Mouse (Mus musculus): ENCODE data around the gene Adcy1. TPM values are rescaled to one million over a fixed set of nuclear protein-coding genes. Genes with fewer than 3 reads are reported as not detected.

The Adcy1 gene
- polyA plus RNA-seq, 1 experiment from 2014 or later, result 2.5 TPM

- H3K9ac ChIP-seq (ENCODE audit: low read depth, low read length), result no peak overlapping the region
- no peaks in the 10 kb centered on the region for H3K36me3 ChIP-seq (ENCODE audit: control insufficient read depth, insufficient read depth, low read length)
- no peak for ATAC-seq (ENCODE audit: low read depth)
- H3K27ac ChIP-seq (replicated peaks; ENCODE audit: low read depth, low read length), result no peak overlapping the region
- WGBS, result 79% methylated on average over 7 of the region's 7 CpGs
- no peak overlapping the region for H3K4me3 ChIP-seq (ENCODE audit: low read depth, low read length)
- H3K27me3 ChIP-seq (replicated peaks; ENCODE audit: control insufficient read depth, insufficient read depth, low read length), result no peaks in the 10 kb centered on the region
- no peaks in the 10 kb centered on the region for H3K4me1 ChIP-seq (ENCODE audit: control insufficient read depth, insufficient read depth, low read length)
- no peaks in the 10 kb centered on the region for H3K9me3 ChIP-seq (ENCODE audit: control insufficient read depth, low read length)
- no peak for DNase-seq (ENCODE audit: low spot score)
- H3K4me2 ChIP-seq (ENCODE audit: low read depth, low read length), result no peak overlapping the region
These were observed 84.7 kb downstream of the Adcy1 start for GRCm38 (mm10) chr11:7147945-7148344.

GRCm38 (mm10) chr11:7149471-7149870, 86.2 kb downstream of the Adcy1 start:
- WGBS, result 58% methylated on average over 7 of the region's 7 CpGs
- DNase-seq (ENCODE audit: low spot score), result no peak

GRCm38 (mm10) chr11:7150511-7150910, 87.2 kb downstream of the Adcy1 start:
- H3K9me3 ChIP-seq (ENCODE audit: control insufficient read depth, low read length), result no peaks in the 10 kb centered on the region
- no peak overlapping the region for H3K4me3 ChIP-seq (ENCODE audit: low read depth, low read length)
- no peaks in the 10 kb centered on the region for H3K36me3 ChIP-seq (ENCODE audit: control insufficient read depth, insufficient read depth, low read length)
- H3K4me1 ChIP-seq (ENCODE audit: control insufficient read depth, insufficient read depth, low read length), result no peaks in the 10 kb centered on the region
- no peak overlapping the region for H3K27ac ChIP-seq (replicated peaks; ENCODE audit: low read depth, low read length)
- WGBS, result 89% methylated on average over 8 of the region's 8 CpGs
- no peaks in the 10 kb centered on the region for H3K27me3 ChIP-seq (replicated peaks; ENCODE audit: control insufficient read depth, insufficient read depth, low read length)
- no peak overlapping the region for H3K9ac ChIP-seq (ENCODE audit: low read depth, low read length)
- ATAC-seq (ENCODE audit: low read depth), result no peak
- no peak for DNase-seq (ENCODE audit: low spot score)
- no peak overlapping the region for H3K4me2 ChIP-seq (ENCODE audit: low read depth, low read length)

More at GRCm38 (mm10) chr11:7149471-7149870, 86.2 kb downstream of the Adcy1 start:
- Histone ChIP-seq H3K9me3 (ENCODE audit: control insufficient read depth, low read length) (no peaks in the 10 kb centered on the region), H3K27me3 (replicated peaks; ENCODE audit: control insufficient read depth, insufficient read depth, low read length) (no peaks in the 10 kb centered on the region), H3K4me3 (ENCODE audit: low read depth, low read length) (no peak overlapping the region), H3K9ac (ENCODE audit: low read depth, low read length) (no peak overlapping the region), H3K27ac (replicated peaks; ENCODE audit: low read depth, low read length) (no peak overlapping the region), H3K36me3 (ENCODE audit: control insufficient read depth, insufficient read depth, low read length) (no peaks in the 10 kb centered on the region), H3K4me2 (ENCODE audit: low read depth, low read length) (no peak overlapping the region), H3K4me1 (ENCODE audit: control insufficient read depth, insufficient read depth, low read length) (no peaks in the 10 kb centered on the region)
- no peak for ATAC-seq (ENCODE audit: low read depth)

DNA sequence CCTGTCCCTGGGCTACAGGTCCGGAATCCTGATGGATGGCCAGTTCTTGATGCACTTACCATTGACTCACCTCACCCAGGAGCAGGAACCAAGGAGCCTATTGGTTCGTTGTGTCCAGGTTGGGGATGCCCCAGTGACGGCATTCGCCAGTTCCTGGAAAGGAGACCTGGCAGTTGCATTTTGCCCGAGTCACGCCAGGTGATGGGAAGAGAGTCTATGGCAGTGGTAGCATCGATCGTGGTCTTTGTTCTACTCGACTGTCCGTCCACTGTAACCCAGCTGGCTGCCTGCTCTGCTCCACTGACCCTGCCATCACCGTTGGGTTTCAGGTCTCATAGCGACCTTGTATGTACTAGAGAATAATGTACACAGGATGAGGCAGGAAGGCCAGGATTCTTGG, 89.1 kb downstream of the Adcy1 start:
- DNase-seq (ENCODE audit: low spot score) (no peak), ATAC-seq (ENCODE audit: low read depth) (no peak)
- Histone ChIP-seq H3K27me3 (replicated peaks; ENCODE audit: control insufficient read depth, insufficient read depth, low read length) (no peaks in the 10 kb centered on the region), H3K4me3 (ENCODE audit: low read depth, low read length) (no peak overlapping the region), H3K4me2 (ENCODE audit: low read depth, low read length) (no peak overlapping the region), H3K36me3 (ENCODE audit: control insufficient read depth, insufficient read depth, low read length) (no peaks in the 10 kb centered on the region), H3K4me1 (ENCODE audit: control insufficient read depth, insufficient read depth, low read length) (no peaks in the 10 kb centered on the region), H3K9ac (ENCODE audit: low read depth, low read length) (no peak overlapping the region), H3K27ac (replicated peaks; ENCODE audit: low read depth, low read length) (no peak overlapping the region), H3K9me3 (ENCODE audit: control insufficient read depth, low read length) (no peaks in the 10 kb centered on the region)
- 94% methylated on average over 12 of the region's 12 CpGs for WGBS

- no peak overlapping the region for H3K9ac ChIP-seq (ENCODE audit: low read depth, low read length)
- no peak for DNase-seq (ENCODE audit: low spot score)
- no peaks in the 10 kb centered on the region for H3K27me3 ChIP-seq (replicated peaks; ENCODE audit: control insufficient read depth, insufficient read depth, low read length)
- H3K27ac ChIP-seq (replicated peaks; ENCODE audit: low read depth, low read length), result no peak overlapping the region
- no peaks in the 10 kb centered on the region for H3K9me3 ChIP-seq (ENCODE audit: control insufficient read depth, low read length)
- H3K4me1 ChIP-seq (ENCODE audit: control insufficient read depth, insufficient read depth, low read length), result no peaks in the 10 kb centered on the region
- no peak for ATAC-seq (ENCODE audit: low read depth)
- 69% methylated on average over 8 of the region's 8 CpGs for WGBS
- no peak overlapping the region for H3K4me3 ChIP-seq (ENCODE audit: low read depth, low read length)
- no peak overlapping the region for H3K4me2 ChIP-seq (ENCODE audit: low read depth, low read length)
- no peaks in the 10 kb centered on the region for H3K36me3 ChIP-seq (ENCODE audit: control insufficient read depth, insufficient read depth, low read length)
These were observed 89.8 kb downstream of the Adcy1 start for GRCm38 (mm10) chr11:7153081-7153480.

DNA sequence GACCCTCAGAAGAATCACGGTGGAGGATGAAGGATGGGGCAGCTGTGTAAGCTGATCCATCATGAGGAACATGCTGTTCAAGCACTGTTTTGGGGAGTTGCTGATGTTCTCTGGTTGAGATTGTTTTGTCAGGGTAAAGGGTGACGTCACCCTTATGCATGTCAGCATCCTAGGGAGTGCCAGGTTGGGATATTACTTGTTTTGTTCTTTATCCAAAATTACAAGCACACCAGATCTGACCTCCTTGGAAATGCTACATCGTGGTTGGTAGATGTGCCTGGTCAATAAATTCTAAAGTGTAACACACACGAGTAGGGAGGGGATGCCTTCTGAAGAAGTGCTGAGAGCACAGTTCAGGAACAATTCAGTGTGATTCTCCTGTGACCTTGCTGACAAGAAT, 93.1 kb downstream of the Adcy1 start:
- Histone ChIP-seq H3K9ac (ENCODE audit: low read depth, low read length) (no peak overlapping the region), H3K27me3 (replicated peaks; ENCODE audit: control insufficient read depth, insufficient read depth, low read length) (no peaks in the 10 kb centered on the region), H3K36me3 (ENCODE audit: control insufficient read depth, insufficient read depth, low read length) (no peaks in the 10 kb centered on the region), H3K4me3 (ENCODE audit: low read depth, low read length) (no peak overlapping the region), H3K9me3 (ENCODE audit: control insufficient read depth, low read length) (no peaks in the 10 kb centered on the region), H3K4me2 (ENCODE audit: low read depth, low read length) (no peak overlapping the region), H3K4me1 (ENCODE audit: control insufficient read depth, insufficient read depth, low read length) (peaks cover 8% of the 10 kb centered on the region), H3K27ac (replicated peaks; ENCODE audit: low read depth, low read length) (no peak overlapping the region)
- ATAC-seq (ENCODE audit: low read depth) (no peak), DNase-seq (ENCODE audit: low spot score) (no peak)
- WGBS, result 66% methylated on average over 4 of the region's 4 CpGs

DNA sequence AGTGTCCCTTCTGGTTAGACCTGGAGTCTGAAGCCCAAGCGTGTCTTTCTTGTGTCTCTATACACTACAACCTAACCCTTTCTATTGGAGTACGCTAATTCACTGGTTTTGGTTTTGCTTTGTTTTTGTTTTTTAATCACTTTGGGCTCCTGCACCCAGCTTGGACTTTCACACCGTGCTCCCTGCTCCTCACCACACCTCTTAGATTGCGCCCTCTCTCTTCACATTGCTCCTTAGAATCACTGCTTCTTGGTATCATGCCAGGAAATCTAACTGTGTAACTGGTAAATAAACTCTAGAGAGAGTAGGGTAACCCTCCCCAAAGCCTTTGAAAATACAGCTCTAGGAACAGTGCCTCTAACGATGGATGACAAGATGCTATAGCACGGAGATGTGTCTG, 94.9 kb downstream of the Adcy1 start:
- H3K4me1 ChIP-seq (ENCODE audit: control insufficient read depth, insufficient read depth, low read length), result peaks cover 8% of the 10 kb centered on the region
- no peak overlapping the region for H3K4me2 ChIP-seq (ENCODE audit: low read depth, low read length)
- no peaks in the 10 kb centered on the region for H3K27me3 ChIP-seq (replicated peaks; ENCODE audit: control insufficient read depth, insufficient read depth, low read length)
- H3K4me3 ChIP-seq (ENCODE audit: low read depth, low read length), result no peak overlapping the region
- no peaks in the 10 kb centered on the region for H3K9me3 ChIP-seq (ENCODE audit: control insufficient read depth, low read length)
- H3K36me3 ChIP-seq (ENCODE audit: control insufficient read depth, insufficient read depth, low read length), result no peaks in the 10 kb centered on the region
- H3K9ac ChIP-seq (ENCODE audit: low read depth, low read length), result no peak overlapping the region
- ATAC-seq (ENCODE audit: low read depth) (no peak), DNase-seq (ENCODE audit: low spot score) (no peak)
- 86% methylated on average over 6 of the region's 6 CpGs for WGBS
- no peak overlapping the region for H3K27ac ChIP-seq (replicated peaks; ENCODE audit: low read depth, low read length)

GRCm38 (mm10) chr11:7160146-7160545, 96.9 kb downstream of the Adcy1 start:
- no peak overlapping the region for H3K4me2 ChIP-seq (ENCODE audit: low read depth, low read length)
- peaks cover 8% of the 10 kb centered on the region for H3K4me1 ChIP-seq (ENCODE audit: control insufficient read depth, insufficient read depth, low read length)
- ATAC-seq (ENCODE audit: low read depth) (no peak), DNase-seq (ENCODE audit: low spot score) (no peak)
- H3K36me3 ChIP-seq (ENCODE audit: control insufficient read depth, insufficient read depth, low read length), result no peaks in the 10 kb centered on the region
- H3K4me3 ChIP-seq (ENCODE audit: low read depth, low read length), result no peak overlapping the region
- 67% methylated on average over 6 of the region's 6 CpGs for WGBS
- no peak overlapping the region for H3K9ac ChIP-seq (ENCODE audit: low read depth, low read length)
- H3K27me3 ChIP-seq (replicated peaks; ENCODE audit: control insufficient read depth, insufficient read depth, low read length), result no peaks in the 10 kb centered on the region
- no peaks in the 10 kb centered on the region for H3K9me3 ChIP-seq (ENCODE audit: control insufficient read depth, low read length)
- H3K27ac ChIP-seq (replicated peaks; ENCODE audit: low read depth, low read length), result peak overlapping the region; percentile 55; the same call in 1 of the 2 replicates

- DNase-seq (ENCODE audit: low spot score), result peak; percentile 75
- peak; percentile 78 for ATAC-seq (ENCODE audit: low read depth)
- Histone ChIP-seq H3K9me3 (ENCODE audit: control insufficient read depth, low read length) (no peaks in the 10 kb centered on the region), H3K36me3 (ENCODE audit: control insufficient read depth, insufficient read depth, low read length) (no peaks in the 10 kb centered on the region), H3K27me3 (replicated peaks; ENCODE audit: control insufficient read depth, insufficient read depth, low read length) (no peaks in the 10 kb centered on the region), H3K27ac (replicated peaks; ENCODE audit: low read depth, low read length) (peak overlapping the region; percentile 55; the same call in 1 of the 2 replicates), H3K4me2 (ENCODE audit: low read depth, low read length) (no peak overlapping the region), H3K4me1 (ENCODE audit: control insufficient read depth, insufficient read depth, low read length) (peaks cover 8% of the 10 kb centered on the region), H3K9ac (ENCODE audit: low read depth, low read length) (no peak overlapping the region), H3K4me3 (ENCODE audit: low read depth, low read length) (no peak overlapping the region)
- 47% methylated on average over 4 of the region's 4 CpGs for WGBS
These were observed 97.4 kb downstream of the Adcy1 start for GRCm38 (mm10) chr11:7160637-7161101.
